Mouse (Mus musculus): ENCODE results near the gene Maml2.

Maml2 gene

DNA sequence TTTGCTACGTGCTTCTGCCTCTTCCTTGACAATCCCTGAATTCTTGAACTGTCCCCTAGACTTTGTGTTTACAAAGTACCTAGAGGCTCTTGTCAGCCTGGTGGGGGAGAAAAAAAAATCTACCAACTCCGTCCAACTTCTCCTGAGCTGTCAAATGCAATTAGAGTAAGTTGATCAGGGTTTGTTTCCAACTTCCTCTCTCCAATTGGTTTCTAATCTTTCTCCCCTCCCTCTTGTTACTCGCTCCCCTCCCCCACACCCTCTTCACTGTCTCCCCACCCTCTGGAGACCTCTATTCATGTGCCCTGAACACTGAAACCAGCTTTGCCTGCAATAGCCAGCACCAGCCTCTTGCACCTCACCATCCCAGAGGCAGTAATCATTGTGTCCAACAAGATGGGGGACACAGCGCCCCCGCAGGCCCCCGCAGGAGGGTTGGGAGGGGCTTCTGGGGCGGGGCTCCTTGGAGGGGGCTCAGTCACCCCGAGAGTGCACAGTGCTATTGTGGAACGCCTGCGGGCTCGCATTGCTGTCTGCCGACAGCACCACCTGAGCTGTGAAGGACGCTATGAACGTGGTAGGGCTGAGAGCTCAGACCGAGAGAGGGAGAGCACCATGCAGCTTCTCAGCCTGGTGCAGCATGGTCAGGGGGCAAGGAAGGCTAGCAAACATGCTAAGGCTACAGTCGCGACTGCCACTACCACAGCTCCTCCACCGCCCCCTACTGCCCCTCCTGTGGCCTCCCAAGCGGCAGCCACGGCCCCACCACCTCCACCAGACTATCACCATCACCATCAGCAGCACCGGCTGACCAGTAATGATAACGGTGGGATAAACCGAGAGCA is at the start of gene Maml2:
Gene Maml2 (plus strand): TSS at position 290 of the 845 bp plus-strand sequence.
- DNase-seq (ENCODE audit: low spot score), result peak; percentile 86

DNA sequence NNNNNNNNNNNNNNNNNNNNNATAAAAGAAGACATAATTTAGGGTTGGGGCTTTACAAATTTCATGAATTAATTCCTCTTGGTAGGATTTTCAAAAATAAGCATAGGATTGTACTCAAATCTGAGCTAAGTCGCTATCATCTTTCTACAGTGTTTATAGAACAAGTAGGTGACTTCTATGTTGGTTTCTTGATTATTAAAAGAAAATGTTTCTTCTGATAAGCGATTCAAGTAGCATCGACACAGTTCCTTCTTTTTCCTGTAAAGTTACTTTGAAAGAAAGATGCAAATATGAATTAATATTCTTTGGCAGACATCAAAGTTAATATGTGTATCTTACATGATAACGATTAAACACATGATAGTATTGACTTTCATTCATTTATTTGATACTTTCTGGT is 49.7 kb upstream of the Maml2 start:
- DNase-seq (ENCODE audit: low spot score), result no peak

DNA sequence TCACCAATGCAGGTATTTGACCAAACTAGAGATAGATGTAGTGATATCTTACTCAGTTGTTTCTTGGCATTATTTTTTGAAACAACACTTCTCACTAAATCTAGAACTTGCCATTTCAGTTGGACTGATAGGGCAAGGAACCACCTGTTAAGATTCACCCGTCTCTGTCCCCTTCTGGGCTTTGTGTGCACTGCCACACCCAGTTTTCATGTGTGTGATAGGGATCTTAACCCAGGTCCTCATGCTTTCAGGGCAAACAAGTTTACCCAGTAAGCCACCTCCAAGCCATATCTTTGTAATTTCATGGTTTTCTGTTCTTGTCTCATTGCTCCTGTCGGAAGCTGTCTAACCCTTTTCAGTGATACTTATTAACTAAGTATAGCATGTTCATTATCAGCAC is 46.5 kb upstream of the Maml2 start:
- no peak for DNase-seq (ENCODE audit: low spot score)

DNA sequence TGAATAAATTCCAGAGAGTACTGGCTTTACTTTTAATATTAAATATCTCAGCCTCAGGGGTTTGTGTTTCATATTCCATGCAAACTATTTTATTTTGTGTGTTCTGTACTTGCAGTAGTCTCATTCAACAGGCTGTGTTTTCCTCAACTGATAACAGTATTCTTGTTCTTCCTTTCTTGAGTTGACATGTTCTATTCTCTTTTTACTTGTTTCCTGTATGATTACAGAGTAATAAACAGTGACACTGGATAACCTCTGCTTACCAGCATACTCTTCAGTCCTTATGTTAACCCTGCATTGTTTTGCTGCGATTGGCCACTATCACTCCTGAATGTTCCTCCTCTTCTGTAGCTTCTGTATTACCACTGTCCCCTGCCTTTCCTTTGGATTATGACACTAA is 41.0 kb upstream of the Maml2 start:
- no peak for DNase-seq (ENCODE audit: low spot score)

DNA sequence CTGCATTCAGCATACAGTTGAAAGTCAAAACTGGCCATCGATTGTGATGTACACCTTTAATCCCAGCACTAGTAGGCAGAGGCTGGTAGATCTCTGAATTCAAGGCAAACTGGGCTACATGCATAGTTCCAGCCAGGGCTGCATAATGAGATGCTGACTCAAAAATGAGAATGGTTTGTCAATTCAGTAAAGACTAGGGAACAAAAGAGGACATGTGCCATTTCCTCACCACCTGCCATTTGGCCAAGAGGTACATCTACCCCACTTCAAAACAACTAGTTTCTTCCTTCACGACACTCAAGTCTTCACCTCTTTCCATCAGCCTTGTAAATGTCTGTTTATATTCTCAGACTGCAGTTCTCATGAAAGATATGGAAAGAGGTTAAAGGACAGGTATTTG is 39.6 kb upstream of the Maml2 start:
- no peak for DNase-seq (ENCODE audit: low spot score)

DNA sequence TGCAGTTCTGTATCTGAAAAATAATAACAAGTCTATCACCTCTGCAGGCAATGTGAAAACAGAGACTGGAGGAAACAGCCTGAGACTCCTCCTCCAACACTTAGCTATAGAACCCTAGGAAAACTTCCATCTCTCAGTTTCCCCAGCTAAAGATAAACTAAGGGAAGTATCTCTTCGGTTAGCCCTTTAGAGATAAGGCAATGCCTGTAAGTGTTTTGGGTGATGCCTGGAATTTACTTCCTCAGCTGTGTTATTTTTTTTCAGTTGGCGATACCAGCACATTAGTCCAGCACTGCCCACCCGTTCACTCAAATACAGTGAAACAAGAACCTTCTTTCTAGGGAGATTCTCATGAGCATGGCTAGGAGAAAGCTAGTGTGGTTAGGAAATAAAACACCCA is 36.8 kb upstream of the Maml2 start:
- no peak for DNase-seq (ENCODE audit: low spot score)

DNA sequence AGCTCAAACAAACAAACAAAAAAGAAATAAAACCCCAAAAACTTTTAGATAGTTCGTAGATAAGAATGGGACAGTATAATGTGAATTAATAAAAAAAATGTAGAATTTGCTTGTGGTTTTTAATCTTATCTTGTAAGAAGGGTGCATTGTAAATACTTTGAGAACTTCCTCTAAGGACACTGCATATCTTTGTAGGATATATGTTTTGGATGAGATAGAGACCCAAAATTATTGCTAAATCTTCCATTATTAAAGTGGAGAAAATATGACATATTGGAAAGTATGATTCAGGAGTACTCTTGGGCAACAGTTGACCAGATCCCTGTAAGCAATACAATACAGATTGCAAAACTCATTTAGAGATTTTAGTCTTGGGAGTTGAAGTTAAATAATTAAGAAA is 24.5 kb upstream of the Maml2 start:
- DNase-seq (ENCODE audit: low spot score), result no peak

DNA sequence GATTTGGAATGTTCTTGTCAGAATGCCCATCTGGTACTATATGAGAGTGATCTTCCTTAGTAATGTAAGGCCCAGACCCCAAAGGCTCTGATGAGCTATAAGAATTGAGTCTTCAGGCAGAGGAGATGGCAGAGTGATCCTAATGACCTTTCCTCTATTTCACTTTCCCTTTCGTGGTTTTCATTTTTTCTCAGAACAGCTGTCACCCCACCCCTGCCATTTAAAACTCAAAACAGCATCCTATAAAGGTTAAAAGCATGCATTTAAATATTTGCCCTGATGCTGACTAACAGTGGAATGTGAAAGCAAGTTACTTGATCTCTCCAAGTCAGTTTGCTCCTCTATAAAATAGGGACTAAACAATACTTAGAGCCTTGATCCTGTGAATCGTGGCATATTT is 10.3 kb upstream of the Maml2 start:
- DNase-seq (ENCODE audit: low spot score), result no peak

DNA sequence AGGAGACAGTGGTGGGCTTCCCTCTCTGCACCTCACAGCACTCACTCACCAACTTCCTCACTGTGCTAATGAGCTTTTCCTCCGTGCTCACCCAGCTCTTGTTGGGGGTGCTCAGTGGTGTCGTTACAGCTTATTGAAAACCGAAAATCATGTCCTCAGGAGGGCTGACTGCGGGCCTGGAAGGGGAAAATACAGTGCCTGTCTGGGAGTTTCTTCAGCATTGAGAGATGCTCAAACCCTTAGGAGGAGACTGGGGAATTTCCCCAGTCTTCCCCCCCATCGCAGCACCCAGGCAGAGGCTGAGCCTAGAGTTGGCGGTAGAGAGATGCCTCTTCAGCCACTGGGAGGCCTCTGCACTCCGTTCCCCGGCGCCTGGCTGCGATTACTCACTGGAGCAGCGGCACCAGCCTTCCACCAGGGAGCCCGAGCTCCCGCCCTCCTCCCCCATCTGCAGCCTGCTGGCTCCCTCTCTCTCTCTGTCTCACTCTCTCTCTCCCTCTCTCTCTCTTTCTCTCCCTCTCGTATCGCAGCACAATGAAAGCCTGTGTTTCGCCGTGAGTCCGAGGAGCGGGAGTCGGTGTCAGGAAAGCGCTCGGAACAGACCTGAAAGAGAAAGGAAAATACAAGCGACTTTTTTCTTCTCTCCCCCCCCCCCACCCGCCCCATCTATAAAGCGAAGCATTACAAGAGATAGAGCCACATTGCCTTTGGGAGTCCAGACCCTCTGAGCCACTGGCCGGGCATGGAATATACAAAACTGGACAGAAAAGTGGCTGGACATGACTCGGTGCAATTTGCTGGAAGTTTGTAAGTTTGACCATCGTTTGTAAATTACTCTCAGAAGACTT is 1.3 kb upstream of the Maml2 start:
- DNase-seq (ENCODE audit: low spot score), result peak; percentile 93

DNA sequence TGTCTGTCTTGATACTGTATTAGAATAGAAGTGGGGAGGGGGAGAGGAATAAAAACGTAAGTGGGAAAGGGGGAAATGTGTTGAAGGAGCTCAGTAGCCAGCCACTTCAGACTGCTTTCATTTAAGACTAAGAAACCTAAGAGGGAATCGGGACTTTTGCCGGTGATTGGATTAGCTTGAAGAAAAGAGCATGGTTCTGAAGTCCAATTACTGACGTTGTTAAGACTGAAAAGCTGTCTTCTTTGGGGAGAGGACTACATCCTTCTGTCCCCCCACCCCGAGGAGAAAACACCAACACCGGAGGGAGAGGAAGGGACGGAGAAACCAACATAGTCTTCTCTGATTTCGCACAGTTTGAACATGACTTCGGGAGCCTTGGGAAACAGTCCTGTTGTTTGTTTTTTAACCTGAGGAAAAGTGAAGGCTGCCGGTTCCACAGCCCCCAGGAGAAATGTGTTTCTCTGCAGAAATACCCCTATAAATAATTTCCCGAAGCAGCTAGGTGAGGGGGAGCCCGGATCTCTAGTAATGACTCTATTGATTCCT is 562 bp upstream of the Maml2 start:
- no peak for DNase-seq (ENCODE audit: low spot score)

DNA sequence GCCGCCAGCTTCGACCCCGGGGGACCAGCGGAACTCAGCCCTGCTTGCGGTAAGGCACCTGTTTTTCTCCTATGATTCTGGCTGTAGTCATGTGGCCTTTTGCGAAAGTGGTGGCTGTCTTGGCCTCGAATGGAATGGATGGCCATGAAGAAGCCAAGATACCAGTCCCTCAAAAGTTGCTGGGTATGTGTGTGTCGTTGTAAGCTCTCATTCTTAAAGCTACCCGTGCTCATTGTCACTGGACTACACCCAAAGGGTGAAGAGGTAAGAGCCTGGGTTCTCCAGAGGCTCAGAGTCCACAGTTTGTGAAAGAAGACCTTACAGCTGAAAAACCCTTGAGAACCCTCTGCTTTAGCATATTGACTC is 739 bp downstream of the Maml2 start:
- DNase-seq (ENCODE audit: low spot score), result no peak

DNA sequence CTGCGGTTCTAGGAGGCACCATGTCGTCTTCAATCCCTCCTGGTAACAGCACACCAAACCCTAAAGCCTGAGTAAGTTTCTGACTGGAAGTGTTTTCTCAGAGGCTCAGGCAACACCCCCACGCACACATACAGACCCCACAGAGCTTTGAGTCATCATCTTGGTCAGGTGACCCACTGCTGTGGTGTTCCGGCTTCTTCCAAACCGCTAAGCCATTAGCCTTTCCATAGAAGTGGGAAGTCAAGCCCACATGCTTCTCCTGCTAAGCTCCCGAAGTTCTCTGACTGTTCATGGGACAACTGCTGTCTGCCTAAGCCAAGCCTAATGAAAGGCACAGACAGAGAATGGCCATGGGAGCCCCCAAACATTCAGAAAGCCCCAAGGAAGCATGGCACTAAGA is 1.4 kb downstream of the Maml2 start:
- DNase-seq (ENCODE audit: low spot score), result no peak

DNA sequence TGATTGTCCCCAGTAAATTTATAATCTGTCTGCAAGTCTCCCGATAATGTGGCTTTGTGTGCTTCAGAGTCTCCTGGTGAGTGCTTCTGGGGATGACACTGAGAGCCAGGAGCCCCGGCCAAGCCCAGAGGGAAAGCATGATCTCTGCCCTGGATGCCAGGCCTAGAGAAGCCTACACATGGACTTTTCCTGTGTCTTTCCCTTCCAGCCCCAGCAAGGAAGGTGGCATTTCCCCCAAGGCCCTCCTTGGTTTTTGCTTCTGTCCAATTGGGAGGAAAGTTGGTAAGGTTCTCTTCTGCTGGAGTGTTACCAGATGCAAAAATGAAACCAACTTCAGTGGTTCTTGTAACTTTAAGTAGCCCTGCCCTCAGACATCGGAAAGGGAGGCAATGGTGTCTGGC is 2.3 kb downstream of the Maml2 start:
- DNase-seq (ENCODE audit: low spot score), result no peak

DNA sequence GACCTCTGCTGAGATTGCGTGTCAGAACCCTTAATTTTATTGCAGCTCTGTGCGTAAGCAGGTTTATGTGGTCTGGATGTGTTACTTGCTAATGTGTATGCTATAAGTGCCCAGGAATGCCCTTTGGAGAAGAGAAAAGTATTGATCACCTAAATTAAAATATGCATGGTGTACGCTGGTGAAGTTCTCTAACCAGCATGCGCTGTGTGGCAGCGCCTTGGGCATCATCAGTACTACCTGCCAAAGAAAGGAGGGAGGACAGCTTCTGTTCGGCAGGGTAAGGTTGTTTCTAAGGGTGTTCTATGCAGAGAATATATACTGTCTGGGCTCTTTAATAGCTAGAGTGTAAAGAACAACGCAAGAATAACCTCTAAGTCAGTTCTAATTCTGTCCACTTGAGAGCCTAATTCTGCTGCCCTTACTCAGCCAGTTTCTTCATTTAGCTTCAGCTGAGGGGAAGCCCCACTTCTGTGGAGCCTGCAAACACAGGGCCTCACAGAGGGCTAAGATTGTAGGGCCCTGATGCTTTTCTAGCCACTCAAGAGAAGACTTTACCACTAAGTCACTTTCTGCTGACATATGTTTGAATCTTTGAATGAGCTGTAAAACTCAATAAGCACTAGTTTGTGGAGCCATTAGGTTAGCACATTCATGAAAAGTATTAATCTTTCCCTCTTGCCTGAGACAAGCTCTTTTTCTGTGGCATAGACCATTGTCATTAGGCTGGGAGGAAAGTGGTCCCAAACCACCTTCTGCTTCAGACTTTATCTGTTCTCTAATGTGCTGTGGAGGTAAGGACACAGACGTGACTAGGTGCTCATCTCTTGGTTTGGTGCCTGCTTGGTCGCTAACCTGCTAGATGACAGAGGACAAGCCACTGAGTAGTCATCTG is 3.4 kb downstream of the Maml2 start:
- no peak for DNase-seq (ENCODE audit: low spot score)

DNA sequence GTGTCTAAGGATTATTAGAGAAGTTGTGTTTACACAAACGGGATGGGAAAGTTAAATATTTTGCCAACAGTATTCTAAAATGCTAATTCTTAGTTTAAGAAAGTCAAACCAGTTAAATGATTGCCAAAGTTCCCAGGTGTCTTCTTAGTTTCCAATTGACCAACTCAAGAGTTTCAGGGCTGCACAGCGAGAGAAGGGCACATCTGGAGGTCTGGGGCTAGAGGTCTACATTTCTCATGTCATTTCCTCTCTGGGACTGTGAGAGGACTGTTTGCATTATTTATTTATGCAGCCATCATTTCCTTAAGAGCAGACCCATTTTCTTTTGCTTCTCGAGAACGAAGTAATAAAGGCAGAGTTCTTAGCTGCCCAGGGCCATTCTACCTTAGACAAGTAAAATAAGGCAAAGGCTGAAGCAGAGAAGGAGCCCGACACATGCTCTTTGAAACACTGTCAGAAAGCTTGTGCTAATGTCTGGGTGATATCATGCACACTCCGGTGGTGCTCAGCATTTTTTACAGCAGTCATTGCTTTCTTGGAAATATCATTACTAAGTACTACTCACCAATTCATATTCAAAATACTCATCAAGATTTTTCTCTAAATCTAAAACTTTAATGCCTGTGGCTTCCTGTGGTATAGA is 4.5 kb downstream of the Maml2 start:
- no peak for DNase-seq (ENCODE audit: low spot score)

DNA sequence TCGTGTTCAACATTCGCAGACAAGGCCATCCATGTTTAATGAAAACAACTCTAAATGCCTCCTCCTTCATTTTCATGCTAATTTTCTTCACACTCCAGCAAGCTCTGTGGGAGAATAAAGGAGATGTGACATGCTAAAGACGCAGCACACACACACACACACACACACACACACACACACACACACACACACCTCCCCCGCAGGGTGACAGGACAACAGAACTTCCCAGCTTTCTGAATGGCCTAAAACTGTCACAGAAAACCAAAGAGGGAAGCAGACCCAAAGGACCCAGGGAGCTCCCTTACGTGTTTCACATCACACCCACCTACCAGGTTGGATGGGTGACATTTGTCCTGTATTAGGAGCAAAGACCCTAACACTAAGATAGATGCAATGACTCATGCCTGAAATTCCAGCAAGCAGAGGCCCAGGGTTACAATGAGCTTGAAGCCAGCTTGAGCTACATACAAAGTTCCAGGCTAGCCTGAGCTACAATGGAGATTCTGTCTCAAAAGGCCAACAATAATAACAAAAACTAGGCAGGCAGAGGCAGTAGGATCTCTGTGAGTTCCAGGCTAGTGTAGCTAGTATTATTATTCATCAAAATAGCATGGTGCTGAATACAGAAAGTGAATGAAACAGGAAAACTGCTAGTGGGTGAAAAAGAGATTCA is 5.5 kb downstream of the Maml2 start:
- peak; percentile 64 for DNase-seq (ENCODE audit: low spot score)

DNA sequence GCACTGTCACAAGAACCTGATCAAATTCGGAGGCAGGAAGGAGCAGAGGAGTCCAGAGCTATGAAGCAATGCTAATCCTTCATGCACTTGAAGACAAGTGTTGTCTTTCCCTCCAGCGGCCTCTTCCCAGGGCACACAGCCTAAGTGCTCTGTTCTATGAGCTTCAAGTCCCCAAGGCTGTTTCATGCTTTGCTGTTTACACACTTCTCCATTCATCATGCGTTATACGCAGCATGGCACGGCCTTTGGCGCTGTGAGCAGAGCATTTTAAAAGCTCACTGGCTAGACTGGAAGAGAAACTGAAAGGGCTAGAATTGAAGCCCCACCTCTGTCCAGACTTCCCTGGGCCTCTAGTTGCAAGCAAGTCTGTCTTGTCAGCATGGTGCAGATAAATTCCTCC is 6.2 kb downstream of the Maml2 start:
- no peak for DNase-seq (ENCODE audit: low spot score)

DNA sequence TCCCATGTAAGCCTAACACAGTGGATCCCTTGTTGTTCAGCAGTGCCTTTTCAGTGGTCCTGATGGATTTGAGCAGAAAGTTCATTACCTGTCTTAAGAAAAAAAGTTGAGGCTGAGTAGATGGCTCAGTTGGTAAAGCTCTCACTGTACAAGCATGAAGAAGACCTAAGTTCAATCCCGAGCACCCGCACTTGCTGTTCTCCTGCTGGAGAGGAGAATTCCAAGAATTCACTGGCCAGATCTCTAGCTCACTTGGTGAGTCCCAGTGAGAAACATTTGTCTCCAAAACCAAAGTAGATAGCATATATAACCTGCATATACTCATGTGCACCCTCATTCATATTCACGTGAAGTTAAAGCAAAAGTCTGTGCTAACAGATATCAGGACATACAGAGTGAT is 8.7 kb downstream of the Maml2 start:
- DNase-seq (ENCODE audit: low spot score), result no peak

DNA sequence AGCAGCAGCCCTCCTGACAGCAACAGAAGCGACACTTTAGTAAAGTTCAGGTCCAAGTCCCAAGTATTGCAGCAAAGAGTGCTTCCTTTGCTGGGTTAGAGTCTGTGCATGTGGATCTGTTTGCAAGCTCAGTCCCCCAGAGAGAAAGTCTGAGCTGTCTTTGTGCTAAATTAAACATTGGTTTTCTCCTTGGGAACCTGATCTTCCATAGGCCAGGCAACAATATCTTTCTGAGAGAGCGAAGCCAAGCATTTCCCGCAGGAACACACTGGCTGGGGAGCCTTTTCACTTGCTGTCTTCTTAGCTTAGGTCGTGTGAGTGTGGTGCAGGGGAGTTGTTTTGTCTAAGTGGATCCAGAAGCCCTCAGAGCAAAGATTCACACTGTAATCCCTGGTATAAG is 9.5 kb downstream of the Maml2 start:
- no peak for DNase-seq (ENCODE audit: low spot score)

DNA sequence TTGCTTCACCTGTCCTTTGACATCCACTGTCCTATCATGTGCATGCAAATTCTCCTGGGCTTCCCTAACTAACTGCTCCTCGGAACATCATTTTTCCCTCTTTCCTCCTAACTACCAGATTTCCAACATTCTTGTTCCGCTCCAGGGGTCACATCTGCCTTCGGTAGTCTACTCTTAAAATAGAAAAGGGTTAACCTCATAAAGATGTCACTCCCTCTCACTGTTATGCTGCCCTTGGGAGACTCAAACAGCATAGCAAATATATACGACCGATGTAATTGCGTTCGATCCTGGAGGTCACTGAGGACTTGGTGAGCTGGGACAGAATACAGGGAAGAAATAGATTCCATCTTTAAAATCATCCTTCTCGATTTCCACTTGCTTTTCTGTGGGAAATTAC is 11.0 kb downstream of the Maml2 start:
- DNase-seq (ENCODE audit: low spot score), result no peak

DNA sequence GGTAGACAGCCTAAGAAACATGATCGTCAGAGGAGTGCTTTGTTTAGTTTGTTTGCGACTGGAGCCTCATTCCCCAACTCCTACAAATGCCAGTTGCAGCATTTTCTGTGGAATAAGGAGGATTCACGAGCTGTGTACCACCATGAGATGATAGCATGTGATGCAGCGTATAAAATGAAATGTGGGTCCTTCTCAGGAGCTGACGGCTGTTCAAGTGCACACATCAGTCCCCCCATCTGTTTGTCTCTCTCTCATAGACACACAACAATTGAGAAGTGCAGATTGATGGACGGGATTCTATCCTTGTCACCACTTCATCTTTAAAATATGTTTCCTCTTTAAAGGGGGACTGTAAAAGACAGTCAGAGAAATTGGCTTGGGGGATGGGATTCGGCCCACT is 12.1 kb downstream of the Maml2 start:
- DNase-seq (ENCODE audit: low spot score), result no peak
